Mouse (Mus musculus) cortical plate, adult 2 months (tissue): Measurements from ENCODE around the gene Pigw.

Experiments used
- CTCF ChIP-seq: fragments of 200-500 bp; IDR thresholded peaks from 2 replicates; pipeline ENCODE4 v1.5.1; 2011; ENCODE audit warnings: mild to moderate bottlenecking, control low read depth, low read length; ENCODE audit not compliant: insufficient read depth; ENCODE audit errors: extremely low read depth
- POLR2A ChIP-seq: fragments of 200-500 bp; IDR thresholded peaks from 2 replicates; pipeline ENCODE4 v1.6.1; 2011; ENCODE audit warnings: mild to moderate bottlenecking, low read length, control low read depth; ENCODE audit not compliant: insufficient read depth; ENCODE audit errors: extremely low read depth

GRCm38 (mm10) chr11:84908480-84908879, 28.4 kb upstream of the Pigw start:
- no peak for TF ChIP-seq CTCF
- TF ChIP-seq POLR2A: no peak
